Mouse (Mus musculus) embryonic facial prominence, embryonic 15.5 days (tissue): ENCODE measurements around the gene Acer2. TPM values are rescaled to one million over a fixed set of nuclear protein-coding genes. Genes with fewer than 3 reads are reported as not detected.

Experiments used
- ATAC-seq: fragments of 200-750 bp; cut with Nextera tagmentation; 2 replicates; pipeline ENCODE4 v1.8.0; 2017; ENCODE audit warnings: low read depth, moderate TSS enrichment; ENCODE audit not compliant: insufficient number of reproducible peaks, low FRiP score, low TSS enrichment
- H3K27ac ChIP-seq: fragments of 300-500 bp; sonication (generic); replicated peaks from 2 replicates; pipeline ENCODE4 v1.5.1; 2015; ENCODE audit warnings: mild to moderate bottlenecking, inconsistent platforms
- H3K27me3 ChIP-seq: fragments of 300-500 bp; sonication (generic); 2 replicates; pipeline ENCODE4 v1.6.1; 2015; ENCODE audit warnings: inconsistent platforms
- H3K36me3 ChIP-seq: fragments of 300-500 bp; sonication (generic); 2 replicates; pipeline ENCODE4 v1.6.1; 2015; ENCODE audit warnings: mild to moderate bottlenecking, inconsistent platforms
- H3K4me1 ChIP-seq: fragments of 300-500 bp; sonication (generic); 2 replicates; pipeline ENCODE4 v1.6.1; 2015; ENCODE audit warnings: inconsistent platforms
- H3K4me2 ChIP-seq: fragments of 300-500 bp; sonication (generic); replicated peaks from 2 replicates; pipeline ENCODE4 v1.6.1; 2015; ENCODE audit warnings: mild to moderate bottlenecking, inconsistent platforms
- H3K4me3 ChIP-seq: fragments of 300-500 bp; sonication (generic); replicated peaks from 2 replicates; pipeline ENCODE4 v1.5.1; 2015; ENCODE audit warnings: mild to moderate bottlenecking, inconsistent platforms
- H3K9ac ChIP-seq: fragments of 300-500 bp; sonication (generic); 2 replicates; pipeline ENCODE4 v1.6.1; 2015; ENCODE audit warnings: inconsistent platforms
- H3K9me3 ChIP-seq: fragments of 300-500 bp; sonication (generic); replicated peaks from 2 replicates; pipeline ENCODE4 v1.6.1; 2016; ENCODE audit warnings: inconsistent platforms
- WGBS: fragments of 180-500 bp; shearing (Covaris S2); methylation state at CpG from one replicate; pipeline ENCODE4 v1.1.7; 2015; 5-methylcytosine and 5-hydroxymethylcytosine counted together
- polyA plus RNA-seq: library from polyadenylated mRNA; unstranded; fragments of >200 nt; fragmentation: Nextera tagmentation; extraction: Ambion mirVana; gene quantifications from 2 replicates; pipeline ENCODE4 v1.2.1, GENCODE M21; 2015

Acer2 gene
- polyA plus RNA-seq, 1 experiment from 2014 or later: 16.3 TPM

DNA sequence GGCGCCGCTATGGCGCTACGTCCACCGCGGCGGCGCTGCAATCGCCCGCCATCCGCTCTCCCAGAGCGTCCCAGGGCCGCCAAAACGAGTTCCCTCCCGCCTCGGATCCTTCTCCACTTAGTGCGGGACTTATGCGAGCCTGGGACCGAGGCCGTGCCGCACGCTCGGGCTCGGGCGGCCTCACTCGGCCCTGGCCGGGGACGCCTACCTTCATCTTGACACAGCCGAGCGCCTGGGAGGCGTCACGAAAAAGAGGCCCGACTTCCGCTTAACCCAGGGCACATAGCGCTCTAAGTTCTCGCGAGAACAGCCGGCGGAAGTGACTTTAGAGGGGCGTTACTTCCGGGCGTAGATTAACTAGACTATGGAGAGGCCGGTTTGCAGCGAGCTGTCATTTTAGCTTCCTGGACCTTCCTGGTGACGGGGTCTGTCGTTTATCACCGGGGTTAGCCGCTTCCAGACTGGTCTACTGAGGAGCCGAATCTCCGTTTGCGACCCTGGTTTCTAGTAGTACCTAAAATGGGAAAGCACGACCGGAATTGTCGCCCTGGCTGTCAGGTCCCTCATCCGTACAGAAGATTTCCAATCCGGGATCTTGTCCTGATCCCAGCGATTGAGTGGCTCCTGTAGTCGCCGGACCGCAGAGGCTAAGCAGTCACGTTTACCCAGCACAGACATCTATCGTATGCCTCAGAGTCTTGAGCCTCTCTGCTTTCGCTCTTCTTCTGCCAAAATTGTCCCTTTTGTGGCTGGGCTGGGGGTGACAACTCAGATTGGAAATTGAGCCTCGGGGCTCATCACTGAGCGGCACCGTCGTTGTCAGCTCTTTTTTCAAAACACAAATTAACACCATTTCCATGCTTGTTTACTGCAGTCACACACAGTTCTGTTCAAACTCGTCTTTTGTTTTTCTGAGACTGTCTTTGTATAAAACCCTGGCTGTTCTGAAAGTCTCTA is 16.8 kb upstream of the Acer2 start, which contains the start of gene Rps6:
Gene Rps6, minus strand, starts transcription at position 300 of the 957 bp plus-strand sequence.
- ATAC-seq: peak; percentile 98
- under 1% methylated on average over 68 of the region's 68 CpGs for WGBS
- Histone ChIP-seq H3K9me3 (no peaks in the 10 kb centered on the region), H3K36me3 (peaks cover 24% of the 10 kb centered on the region), H3K4me2 (peak within 1 kb of the TSS; percentile 78), H3K4me1 (0 out of 2 replicates have a peak, but pooled peaks cover 4% of the 10 kb centered on the region), H3K9ac (peak within 1 kb of the TSS; percentile 98), H3K27ac (peak within 1 kb of the TSS; percentile 98), H3K4me3 (peak within 1 kb of the TSS; percentile 91), H3K27me3 (no peaks in the 10 kb centered on the region)

DNA sequence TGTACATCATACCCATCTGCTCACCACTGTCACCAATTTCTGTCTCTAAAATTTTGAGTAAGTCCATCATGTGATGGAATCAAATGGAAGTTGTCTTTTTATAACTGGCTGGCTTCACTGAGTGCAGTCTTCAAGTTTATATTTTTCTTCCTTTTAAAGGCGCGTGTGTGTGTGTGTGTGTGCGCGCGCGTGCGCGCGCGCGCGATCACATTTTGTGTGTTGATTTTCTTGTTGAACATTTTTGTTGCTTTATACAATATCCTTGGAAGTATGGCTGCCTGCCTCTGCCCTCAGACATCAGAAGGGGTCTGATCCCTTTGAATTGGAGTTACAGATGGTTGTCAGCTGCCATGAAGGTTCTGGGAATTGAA is 16.1 kb upstream of the Acer2 start:
- peaks cover 20% of the 10 kb centered on the region for H3K36me3 ChIP-seq
- H3K27ac ChIP-seq: peak overlapping the region; percentile 98; the same call in 1 of the 2 replicates
- no peaks in the 10 kb centered on the region for H3K9me3 ChIP-seq
- 58% methylated on average over 12 of the region's 12 CpGs for WGBS
- ATAC-seq: no peak
- H3K27me3 ChIP-seq: no peaks in the 10 kb centered on the region
- peak overlapping the region; percentile 78 for H3K4me2 ChIP-seq
- peak overlapping the region; percentile 76 for H3K9ac ChIP-seq
- H3K4me3 ChIP-seq: peak overlapping the region; percentile 91
- H3K4me1 ChIP-seq: 0 out of 2 replicates have a peak, but pooled peaks cover 4% of the 10 kb centered on the region

DNA sequence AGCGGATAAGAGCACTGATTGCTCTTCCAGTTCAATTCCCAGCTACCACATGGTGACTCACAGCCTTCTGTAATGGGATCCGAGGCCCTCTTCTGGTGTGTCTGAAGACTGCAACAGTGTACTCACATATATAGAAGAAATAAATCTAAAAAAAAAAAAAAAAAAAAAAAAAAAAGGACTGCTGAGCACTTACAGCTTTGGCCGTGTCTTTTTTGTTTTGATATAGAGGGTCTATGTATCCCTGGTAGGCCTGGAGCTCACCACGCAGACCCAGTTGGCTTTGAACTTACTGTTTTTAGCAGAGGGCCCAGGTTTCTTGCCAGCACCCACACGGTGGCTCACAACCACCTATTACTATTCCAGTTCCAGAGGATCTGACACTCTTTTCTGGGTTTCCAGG is 10.1 kb upstream of the Acer2 start:
- H3K9ac ChIP-seq: no peak overlapping the region
- no peak overlapping the region for H3K4me3 ChIP-seq
- no peaks in the 10 kb centered on the region for H3K9me3 ChIP-seq
- no peak overlapping the region for H3K4me2 ChIP-seq
- 87% methylated on average over 5 of the region's 5 CpGs for WGBS
- H3K4me1 ChIP-seq: no peaks in the 10 kb centered on the region
- H3K27ac ChIP-seq: no peak overlapping the region
- no peak for ATAC-seq
- H3K27me3 ChIP-seq: no peaks in the 10 kb centered on the region
- no peaks in the 10 kb centered on the region for H3K36me3 ChIP-seq

DNA sequence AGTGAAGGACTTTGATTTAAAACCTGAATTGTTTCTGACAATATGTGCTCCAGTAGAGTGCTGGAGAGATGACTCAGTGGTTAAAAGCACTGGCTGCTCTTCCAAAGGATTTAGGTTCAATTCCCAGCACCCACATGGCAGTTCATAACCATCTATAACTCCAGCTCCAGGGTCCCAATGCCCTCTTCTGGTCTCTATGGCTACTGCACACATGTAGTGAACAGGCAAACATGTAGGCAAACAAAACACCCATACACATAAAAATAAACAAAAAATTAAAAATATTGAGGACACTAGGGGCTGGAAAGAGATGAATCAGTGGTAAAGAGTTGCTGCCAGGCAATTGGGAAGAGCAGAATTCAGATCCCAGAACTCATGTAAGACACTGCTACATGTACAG is 2.2 kb upstream of the Acer2 start:
- Histone ChIP-seq H3K4me2 (no peak overlapping the region), H3K4me1 (peaks cover 19% of the 10 kb centered on the region; the same call in 1 of the 2 replicates), H3K9ac (no peak overlapping the region), H3K9me3 (no peaks in the 10 kb centered on the region), H3K27me3 (no peaks in the 10 kb centered on the region), H3K27ac (no peak overlapping the region), H3K4me3 (no peak overlapping the region), H3K36me3 (no peaks in the 10 kb centered on the region)
- ATAC-seq: no peak

DNA sequence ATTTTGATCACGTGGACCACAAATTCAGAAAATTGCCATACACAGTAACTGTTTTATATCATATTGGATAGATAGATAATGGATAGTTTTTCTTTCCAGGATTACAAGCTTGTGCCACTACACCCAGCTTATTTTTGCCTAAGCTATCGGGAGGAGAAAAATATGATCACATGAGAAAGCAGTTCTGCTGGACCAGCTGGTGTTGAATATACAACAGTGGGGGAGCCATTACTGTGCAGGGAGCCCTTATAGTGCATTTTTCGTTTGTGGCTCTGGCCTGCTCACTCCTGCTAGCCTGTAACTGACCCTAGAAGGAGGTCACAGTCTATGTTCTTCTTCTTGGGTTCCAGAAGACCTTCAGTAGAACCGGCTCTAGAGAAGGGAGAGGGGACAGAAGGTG is 1.1 kb upstream of the Acer2 start:
- no peaks in the 10 kb centered on the region for H3K27me3 ChIP-seq
- peaks cover 19% of the 10 kb centered on the region; the same call in 1 of the 2 replicates for H3K4me1 ChIP-seq
- H3K4me2 ChIP-seq: no peak overlapping the region
- no peak overlapping the region for H3K4me3 ChIP-seq
- H3K9me3 ChIP-seq: no peaks in the 10 kb centered on the region
- 44% methylated on average over 4 of the region's 4 CpGs for WGBS
- H3K27ac ChIP-seq: no peak overlapping the region
- H3K9ac ChIP-seq: no peak overlapping the region
- ATAC-seq: no peak
- H3K36me3 ChIP-seq: no peaks in the 10 kb centered on the region

DNA sequence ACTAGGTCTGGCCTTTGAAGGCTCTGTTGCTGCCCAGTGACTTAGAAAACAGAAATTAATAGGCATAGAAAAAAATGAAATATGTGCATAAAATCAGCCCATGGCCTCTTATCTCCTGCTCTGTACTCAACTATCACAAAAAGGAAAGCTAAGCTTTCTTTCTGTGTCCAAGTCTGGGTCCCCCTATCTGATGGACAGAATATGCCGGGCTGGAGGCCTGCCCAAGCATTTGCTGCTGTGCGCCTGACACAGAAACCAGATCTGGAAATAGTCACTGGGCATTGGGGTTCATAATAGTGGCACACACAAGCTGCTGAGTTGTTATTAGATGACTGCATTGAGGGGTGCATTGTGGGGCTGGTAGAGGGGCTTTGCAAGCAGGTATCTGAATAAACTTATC is 5.3 kb downstream of the Acer2 start:
- Histone ChIP-seq H3K9ac (no peak overlapping the region), H3K9me3 (no peaks in the 10 kb centered on the region), H3K27ac (no peak overlapping the region), H3K4me2 (no peak overlapping the region), H3K27me3 (no peaks in the 10 kb centered on the region), H3K4me3 (no peak overlapping the region), H3K36me3 (no peaks in the 10 kb centered on the region), H3K4me1 (peaks cover 11% of the 10 kb centered on the region; the same call in 1 of the 2 replicates)
- ATAC-seq: no peak
- 96% methylated on average over 2 of the region's 2 CpGs for WGBS

DNA sequence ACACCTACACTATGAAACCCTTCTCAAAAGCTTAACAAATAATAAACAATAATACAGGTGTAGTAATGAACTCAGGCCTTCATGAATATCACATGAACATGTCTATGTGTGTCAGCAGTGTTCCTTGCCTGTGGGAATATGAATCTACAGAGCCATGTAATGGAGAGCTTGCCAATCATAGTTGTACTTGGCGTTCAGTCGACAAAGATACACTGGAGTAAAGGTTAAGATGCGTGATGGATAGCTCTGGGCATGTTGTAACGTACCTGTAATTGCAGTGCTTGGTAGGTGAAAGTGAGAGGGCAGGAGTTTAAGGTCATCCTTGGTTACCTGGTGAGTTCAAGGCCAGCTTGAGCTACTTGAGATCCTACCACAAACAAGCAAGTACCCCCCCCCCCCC is 7.0 kb downstream of the Acer2 start:
- Histone ChIP-seq H3K9me3 (no peaks in the 10 kb centered on the region), H3K4me1 (no peaks in the 10 kb centered on the region), H3K36me3 (no peaks in the 10 kb centered on the region), H3K27ac (no peak overlapping the region), H3K27me3 (no peaks in the 10 kb centered on the region), H3K4me2 (no peak overlapping the region), H3K4me3 (no peak overlapping the region), H3K9ac (no peak overlapping the region)
- 64% methylated on average over 4 of the region's 4 CpGs for WGBS
- no peak for ATAC-seq

DNA sequence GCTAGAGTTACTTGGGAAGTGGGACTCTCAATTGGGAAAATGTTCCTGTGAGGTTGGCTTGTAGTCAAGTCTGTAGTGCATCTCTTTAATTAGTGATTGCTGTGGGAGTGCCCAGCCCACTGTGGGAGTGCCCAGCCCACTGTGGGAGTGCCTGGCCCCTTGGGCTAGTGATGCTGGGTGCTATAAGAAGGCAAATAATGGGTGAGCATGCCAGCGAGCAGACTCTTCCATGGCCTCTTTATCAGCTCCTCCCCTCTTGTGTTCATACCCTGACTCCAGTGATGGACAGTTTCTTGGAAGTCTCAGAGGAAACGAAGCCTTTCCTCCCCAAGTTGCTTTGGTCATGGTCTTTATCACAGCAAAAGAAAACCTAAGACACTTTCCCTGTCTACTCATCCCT is 8.2 kb downstream of the Acer2 start:
- Histone ChIP-seq H3K36me3 (no peaks in the 10 kb centered on the region), H3K4me1 (no peaks in the 10 kb centered on the region), H3K9ac (no peak overlapping the region), H3K4me3 (no peak overlapping the region), H3K27ac (no peak overlapping the region), H3K4me2 (no peak overlapping the region), H3K27me3 (no peaks in the 10 kb centered on the region), H3K9me3 (no peaks in the 10 kb centered on the region)
- 69% methylated on average over 2 of the region's 2 CpGs for whole genome bisulfite sequencing
- no peak for ATAC-seq

DNA sequence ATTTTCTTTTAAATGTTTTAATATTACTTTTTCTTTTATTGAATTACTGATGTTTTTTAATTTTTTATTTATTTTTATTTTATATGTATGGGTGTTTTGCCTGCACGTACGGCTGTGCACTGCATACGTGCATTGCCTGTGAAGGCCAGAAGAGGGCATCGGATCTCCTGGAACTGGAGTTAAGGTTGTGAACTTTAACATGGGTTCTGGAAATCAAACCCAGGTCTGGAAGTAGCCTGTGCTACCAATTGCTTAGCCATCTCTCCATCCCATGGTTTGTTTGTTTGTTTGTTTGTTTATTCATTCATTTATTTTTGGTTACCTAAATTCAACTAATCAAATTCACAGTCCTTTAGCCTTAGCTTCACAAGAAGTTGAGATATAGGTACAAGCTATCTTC is 10.7 kb downstream of the Acer2 start:
- Histone ChIP-seq H3K36me3 (no peaks in the 10 kb centered on the region), H3K4me1 (no peaks in the 10 kb centered on the region), H3K9me3 (no peaks in the 10 kb centered on the region), H3K4me2 (no peak overlapping the region), H3K27ac (no peak overlapping the region), H3K27me3 (no peaks in the 10 kb centered on the region), H3K9ac (no peak overlapping the region), H3K4me3 (no peak overlapping the region)
- 42% methylated on average over 4 of the region's 4 CpGs for WGBS
- no peak for ATAC-seq

DNA sequence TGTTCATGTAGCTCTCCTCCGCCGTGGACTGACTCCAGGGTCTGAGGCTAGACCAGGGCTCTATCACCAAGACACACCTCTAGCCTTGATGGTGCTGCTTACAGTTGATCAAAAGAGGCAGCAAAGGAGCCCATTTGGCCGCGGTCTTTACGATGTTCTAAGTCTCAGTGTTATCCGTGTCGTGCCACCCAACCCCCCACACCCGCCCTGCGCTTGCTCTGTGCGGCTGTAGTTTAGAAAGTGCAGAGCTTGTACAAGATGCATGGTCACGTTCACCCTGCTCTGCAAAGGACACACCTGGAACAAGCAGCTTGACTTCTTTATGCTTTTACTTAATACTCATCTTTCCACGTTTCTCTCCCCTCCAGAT is 11.6 kb downstream of the Acer2 start:
- Histone ChIP-seq H3K9me3 (no peaks in the 10 kb centered on the region), H3K27me3 (no peaks in the 10 kb centered on the region), H3K4me3 (peak overlapping the region; percentile 30), H3K4me2 (peak overlapping the region; percentile 49), H3K4me1 (no peaks in the 10 kb centered on the region), H3K36me3 (no peaks in the 10 kb centered on the region), H3K27ac (peak overlapping the region; percentile 19; the same call in 1 of the 2 replicates), H3K9ac (no peak overlapping the region)
- no peak for ATAC-seq
- 48% methylated on average over 12 of the region's 12 CpGs for WGBS

DNA sequence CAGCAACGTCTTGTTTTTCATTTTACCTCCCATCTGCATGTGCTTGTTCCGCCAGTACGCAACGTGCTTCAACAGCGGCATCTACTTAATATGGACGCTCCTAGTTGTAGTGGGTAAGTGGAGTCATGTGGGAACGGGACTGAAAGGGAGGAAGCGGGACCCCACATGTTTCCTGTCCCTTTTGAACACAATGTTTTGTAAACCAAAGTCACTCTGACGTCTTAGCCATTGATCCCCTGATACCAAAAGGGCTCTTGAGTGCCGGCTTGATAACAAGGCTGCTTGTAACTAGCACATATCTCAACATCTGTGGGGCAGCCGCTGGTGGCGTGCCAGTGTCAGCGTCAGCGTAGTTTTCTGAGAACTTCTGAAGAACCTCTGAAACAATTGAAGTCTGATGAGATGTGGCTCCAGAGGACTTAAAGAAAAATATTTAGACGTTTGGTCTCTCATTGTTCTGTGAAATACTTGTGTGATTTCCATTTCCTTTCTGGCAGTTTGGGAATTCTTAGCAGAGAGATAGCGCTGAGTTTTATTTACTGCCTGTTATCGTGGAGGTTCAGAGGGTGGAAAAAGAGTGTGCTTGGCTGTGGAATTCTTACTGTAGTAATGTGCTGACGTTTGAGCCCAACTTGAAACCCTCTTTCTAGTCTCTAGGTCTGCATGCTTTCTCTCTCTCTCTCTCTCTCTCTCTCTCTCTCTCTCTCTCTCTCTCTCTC is 12.1 kb downstream of the Acer2 start:
- Histone ChIP-seq H3K9me3 (no peaks in the 10 kb centered on the region), H3K36me3 (no peaks in the 10 kb centered on the region), H3K4me1 (no peaks in the 10 kb centered on the region), H3K4me3 (peak overlapping the region; percentile 30), H3K27ac (peak overlapping the region; percentile 19; the same call in 1 of the 2 replicates), H3K4me2 (peak overlapping the region; percentile 49), H3K27me3 (no peaks in the 10 kb centered on the region), H3K9ac (no peak overlapping the region)
- ATAC-seq: no peak
- WGBS: 30% methylated on average over 18 of the region's 18 CpGs
